Mouse (Mus musculus): ENCODE results near the gene Il34.

DNA sequence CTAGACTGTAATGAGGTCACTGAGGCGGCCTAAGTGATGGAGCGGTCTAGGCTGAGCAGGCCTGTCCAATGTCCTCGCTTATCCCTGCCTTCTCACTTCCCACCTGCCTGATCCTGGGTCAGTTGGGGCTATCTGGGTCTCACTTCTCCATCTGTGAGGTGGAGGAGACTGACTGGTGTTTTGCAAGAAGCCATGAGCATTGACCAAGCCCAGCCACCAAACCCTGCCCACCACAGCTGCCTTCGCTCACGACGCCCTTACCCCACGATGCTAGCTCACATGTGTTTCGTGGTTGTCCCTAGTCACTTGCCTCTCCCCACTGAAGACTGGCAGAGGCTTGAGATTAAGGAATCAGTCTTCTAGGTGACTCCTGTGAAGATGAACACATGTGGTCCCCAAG lies 8.6 kb downstream of the Il34 start:
- TF ChIP-seq POLR2A (IDR thresholded peaks at IDR 0.05; ENCODE audit: control insufficient read depth, low read depth, low read length) (no peak; the same call in 1 of the 2 replicates), CTCF (IDR thresholded peaks at IDR 0.05; ENCODE audit: control insufficient read depth, insufficient read depth, insufficient replicate concordance, low read depth, low read length) (no peak)
